Mouse (Mus musculus) spleen, embryonic (tissue): ENCODE measurements around the gene Ism1.

Source experiments
- CTCF ChIA-PET: fragments of 350-600 bp; sonication (Branson Sonifier 250); formaldehyde crosslinking; loops from one replicate; lab custom pipeline; 2022; lab: Charles Lee

Ism1 gene

GRCm38 (mm10) chr2:139714206-139714605 is 36.2 kb downstream of the Ism1 start:
- CTCF ChIA-PET = no interaction called here

GRCm38 (mm10) chr2:139717772-139718171 is 39.8 kb downstream of the Ism1 start:
- CTCF ChIA-PET = no interaction called here

GRCm38 (mm10) chr2:139722700-139723099 is 44.7 kb downstream of the Ism1 start:
- CTCF ChIA-PET = no interaction called here

DNA sequence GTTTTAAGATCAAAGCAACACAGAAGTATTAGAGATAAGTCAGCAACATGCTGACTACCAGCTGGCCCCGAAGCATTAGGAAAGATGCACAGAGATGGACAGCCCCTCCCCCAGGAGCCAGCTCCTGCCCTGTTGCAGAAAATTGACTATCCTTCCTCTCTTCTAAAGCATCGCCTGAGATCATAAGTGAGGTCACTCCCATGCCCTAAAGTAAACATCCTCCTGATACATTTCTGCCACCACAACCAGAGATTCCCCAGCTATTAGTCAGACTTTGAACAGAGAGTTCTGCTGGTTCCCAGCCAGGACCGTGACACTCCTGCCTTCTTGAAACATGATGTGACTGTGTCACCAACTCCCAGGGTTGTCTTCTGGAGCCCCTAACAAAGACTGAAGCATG is 45.3 kb downstream of the Ism1 start:
- CTCF ChIA-PET = no interaction called here

DNA sequence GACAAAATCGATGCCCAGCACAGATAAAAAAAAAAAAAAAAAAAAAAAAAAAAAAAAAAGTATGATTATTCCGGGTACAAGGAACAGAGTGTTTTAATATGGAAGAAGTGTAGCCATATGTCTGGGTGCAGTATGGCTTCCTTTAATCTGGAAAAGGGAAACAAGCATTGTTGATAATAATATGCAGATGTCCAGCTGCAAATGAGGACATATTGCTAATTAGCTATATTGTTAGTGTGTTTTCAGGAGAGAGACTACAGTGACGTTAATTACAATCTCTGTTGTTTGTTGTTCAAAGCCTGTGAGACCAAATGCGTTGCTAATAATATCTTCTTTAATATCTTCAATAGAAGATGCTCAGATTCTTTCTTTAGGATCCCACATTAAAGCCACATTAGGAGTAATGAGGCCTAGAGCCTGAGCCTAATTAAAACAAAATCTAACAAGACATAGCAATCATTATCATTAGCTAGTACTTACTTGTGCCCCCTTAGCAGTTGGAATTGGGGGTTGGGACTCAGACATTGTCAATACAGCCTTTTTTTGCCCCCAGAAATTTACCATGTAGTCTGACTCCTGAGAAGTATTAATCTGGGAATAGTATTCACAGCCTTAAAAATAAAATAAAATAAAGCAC is 46.3 kb downstream of the Ism1 start:
- CTCF ChIA-PET = no interaction called here

- CTCF ChIA-PET = no interaction called here
Measured at GRCm38 (mm10) chr2:139725328-139725727, 47.4 kb downstream of the Ism1 start.

GRCm38 (mm10) chr2:139728060-139728459 is 50.1 kb downstream of the Ism1 start:
- CTCF ChIA-PET = no interaction called here

- CTCF ChIA-PET = no interaction called here
Measured at GRCm38 (mm10) chr2:139729377-139729776, 51.4 kb downstream of the Ism1 start.

DNA sequence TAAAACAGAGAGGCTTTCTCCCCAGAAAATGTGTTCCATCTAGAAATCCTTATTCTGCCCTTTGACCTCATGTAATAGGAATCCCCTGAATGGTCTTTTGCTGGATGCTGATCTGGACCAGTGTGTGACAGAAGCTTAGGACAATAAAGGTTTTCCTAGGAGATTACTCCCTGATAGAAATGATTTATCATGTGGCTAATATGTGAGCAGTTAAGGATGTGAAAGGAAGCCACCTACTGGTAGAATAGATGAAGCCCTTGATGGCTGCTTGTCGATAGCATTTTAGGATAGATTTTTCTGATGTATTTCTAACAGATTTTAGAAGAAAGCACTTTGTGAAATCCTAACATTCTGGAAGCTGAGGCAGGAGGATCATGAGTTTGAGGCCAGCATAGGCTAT is 64.4 kb downstream of the Ism1 start:
- CTCF ChIA-PET = no interaction called here

DNA sequence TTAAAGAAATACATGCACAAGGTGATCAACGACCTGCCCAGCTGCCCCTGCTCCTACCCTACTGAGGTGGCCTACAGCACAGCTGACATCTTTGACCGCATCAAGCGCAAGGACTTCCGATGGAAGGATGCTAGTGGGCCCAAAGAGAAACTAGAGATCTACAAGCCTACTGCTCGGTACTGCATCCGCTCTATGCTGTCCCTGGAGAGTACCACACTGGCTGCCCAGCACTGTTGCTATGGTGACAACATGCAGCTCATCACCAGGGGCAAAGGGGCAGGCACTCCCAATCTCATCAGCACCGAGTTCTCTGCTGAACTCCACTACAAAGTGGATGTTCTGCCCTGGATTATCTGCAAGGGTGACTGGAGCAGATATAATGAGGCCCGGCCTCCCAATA is 79.0 kb downstream of the Ism1 start:
- CTCF ChIA-PET = no interaction called here

GRCm38 (mm10) chr2:139757456-139757855 is 79.5 kb downstream of the Ism1 start:
- CTCF ChIA-PET = no interaction called here

DNA sequence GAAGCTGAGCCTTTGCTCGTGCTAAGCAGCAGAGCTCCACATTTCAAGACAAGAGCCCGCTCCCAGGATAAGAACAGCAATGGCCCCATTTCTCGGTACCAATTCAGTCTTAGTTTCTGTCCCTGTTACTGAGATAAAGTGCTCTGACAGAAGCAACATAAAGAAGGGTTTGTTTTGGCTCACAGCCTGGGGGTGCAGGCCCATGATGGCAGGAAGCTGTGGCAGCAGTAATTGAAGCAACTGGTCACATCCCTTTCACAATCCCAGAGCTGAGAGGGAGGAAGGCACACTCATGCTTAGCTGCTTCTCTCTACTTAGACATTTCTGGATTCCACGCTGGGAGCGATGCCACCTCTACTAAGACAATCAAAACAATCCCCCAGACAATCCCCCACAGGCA is 86.4 kb downstream of the Ism1 start:
- CTCF ChIA-PET = no interaction called here

- CTCF ChIA-PET = no interaction called here
Measured at GRCm38 (mm10) chr2:139774949-139775570, 97.1 kb downstream of the Ism1 start.

- CTCF ChIA-PET = no interaction called here
Measured at GRCm38 (mm10) chr2:139776644-139777043, 98.7 kb downstream of the Ism1 start.

GRCm38 (mm10) chr2:139778283-139778682 is 100.3 kb downstream of the Ism1 start:
- CTCF ChIA-PET = no interaction called here

GRCm38 (mm10) chr2:139783318-139783850 is 105.4 kb downstream of the Ism1 start:
- CTCF ChIA-PET = no interaction called here

GRCm38 (mm10) chr2:139784465-139784864 is 106.5 kb downstream of the Ism1 start:
- CTCF ChIA-PET = no interaction called here

GRCm38 (mm10) chr2:139784946-139785345 is 107.0 kb downstream of the Ism1 start:
- CTCF ChIA-PET = no interaction called here

DNA sequence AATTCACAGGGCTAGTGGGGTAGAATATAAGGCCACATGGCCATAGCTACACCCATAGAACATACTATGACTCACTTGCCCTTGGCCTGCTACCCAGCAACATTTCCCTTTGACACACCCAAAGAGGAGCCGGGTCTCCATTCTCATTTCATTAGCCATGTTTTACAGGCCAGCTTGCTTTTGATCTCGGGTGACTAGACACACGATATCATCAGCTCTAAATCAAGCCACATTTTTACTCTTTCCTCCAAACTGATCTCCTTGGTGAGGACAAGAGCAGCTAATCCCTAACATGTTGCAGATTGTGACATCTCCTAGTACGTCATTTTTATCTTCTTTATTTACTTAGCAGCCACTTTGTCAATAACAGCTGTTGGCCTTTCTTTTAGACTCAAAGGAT is 110.7 kb downstream of the Ism1 start:
- CTCF ChIA-PET = no interaction called here

- CTCF ChIA-PET = no interaction called here
Measured at GRCm38 (mm10) chr2:139792345-139793120, 114.6 kb downstream of the Ism1 start.

- CTCF ChIA-PET = no interaction called here
Measured at GRCm38 (mm10) chr2:139804041-139804440, 126.1 kb downstream of the Ism1 start.

DNA sequence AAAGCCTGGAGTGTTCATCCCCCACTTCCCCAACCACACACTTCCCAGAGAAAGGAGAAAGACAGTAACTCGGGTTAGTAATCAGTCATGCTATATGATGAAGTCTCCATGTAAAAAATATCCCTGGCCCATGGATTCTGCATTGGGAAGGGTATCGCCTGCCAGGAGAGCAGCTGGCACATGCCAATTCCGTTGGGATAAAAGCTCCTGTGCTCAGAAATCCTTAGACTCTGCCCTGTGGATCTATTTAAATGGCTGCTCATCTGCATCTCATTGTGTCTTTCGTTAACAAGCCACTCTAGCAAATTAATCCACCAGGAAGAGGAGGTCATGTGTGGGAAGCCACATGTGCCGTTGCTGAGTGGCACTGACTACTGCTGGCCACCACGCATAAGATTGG is 129.9 kb downstream of the Ism1 start:
- CTCF ChIA-PET = no interaction called here
